Mouse (Mus musculus) telencephalon, adult 2 months (tissue): ENCODE data around the gene Tdpoz3.
"Not testable (repeated sequence)": the region's sequence is repeated elsewhere in the genome, so short reads cannot be mapped to it uniquely, and the experiment has no call there.

ENCODE experiments used
- DNase-seq: peaks from one replicate; pipeline ENCODE4 v3.0.0-alpha.2; 2011; ENCODE audit warnings: low read depth, low spot score

Gene Tdpoz3

GRCm38 (mm10) chr3:93825720-93826119 is at the start of gene Tdpoz3:
Gene Tdpoz3 (plus strand): TSS chr3:93826020.
- not testable (repeated sequence) for DNase-seq

DNA sequence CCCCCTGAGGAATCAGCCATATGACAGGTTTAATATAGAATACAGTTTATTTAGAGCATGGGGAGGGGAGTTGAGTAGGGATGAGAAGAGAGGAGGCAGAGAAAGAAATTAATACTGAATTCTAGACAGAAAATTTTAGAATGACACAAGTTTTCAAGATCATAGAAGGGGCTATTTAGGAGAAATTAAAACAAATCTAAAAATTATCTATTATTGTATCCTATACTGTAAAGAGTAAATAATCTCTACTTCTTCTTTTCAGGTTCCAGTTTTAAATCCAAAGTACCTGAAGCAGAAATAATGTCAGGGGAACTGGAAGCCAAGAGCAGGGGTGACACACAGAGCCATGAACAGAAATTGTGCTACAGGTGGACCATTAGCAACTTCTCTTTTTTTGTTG is 29.7 kb upstream of the Tdpoz3 start, which contains the start of gene Tdpoz4:
Gene Tdpoz4, plus strand, starts transcription at position 301 of the 400 bp plus-strand sequence.
- DNase-seq: not testable (repeated sequence)

GRCm38 (mm10) chr3:93813341-93813740 is 12.5 kb upstream of the Tdpoz3 start:
- DNase-seq: peak; percentile 0

- not testable (repeated sequence) for DNase-seq
Observed at GRCm38 (mm10) chr3:93858957-93859356, 33.1 kb downstream of the Tdpoz3 start.

GRCm38 (mm10) chr3:93870635-93871034 is 44.8 kb downstream of the Tdpoz3 start:
- not testable (repeated sequence) for DNase-seq
